Mouse (Mus musculus) urinary bladder, postnatal 14 days (tissue): ENCODE measurements around the gene Ola1.

Experiments
- DNase-seq: peaks from one replicate; pipeline ENCODE4 v3.0.0; 2021; ENCODE audit warnings: low spot score

Gene Ola1

GRCm38 (mm10) chr2:73063911-73064619 is 154.7 kb downstream of the Ola1 start:
- no peak for DNase-seq

DNA sequence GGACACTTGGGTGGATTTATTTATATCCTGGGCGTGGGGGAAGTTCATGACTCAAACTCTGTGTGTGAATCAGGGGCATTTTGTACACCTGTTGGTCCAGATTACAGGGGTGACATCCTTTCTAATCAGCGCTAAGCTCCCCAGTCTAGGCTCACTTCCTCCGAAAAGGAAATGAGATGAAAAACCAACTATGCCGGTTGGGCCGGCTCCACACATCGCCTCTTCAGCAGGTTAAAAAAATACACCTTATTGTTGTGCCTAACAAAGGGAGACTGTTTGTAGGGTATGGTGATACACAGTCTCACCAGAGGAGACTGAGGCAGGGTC is 158.5 kb downstream of the Ola1 start:
- peak; percentile 34 for DNase-seq

DNA sequence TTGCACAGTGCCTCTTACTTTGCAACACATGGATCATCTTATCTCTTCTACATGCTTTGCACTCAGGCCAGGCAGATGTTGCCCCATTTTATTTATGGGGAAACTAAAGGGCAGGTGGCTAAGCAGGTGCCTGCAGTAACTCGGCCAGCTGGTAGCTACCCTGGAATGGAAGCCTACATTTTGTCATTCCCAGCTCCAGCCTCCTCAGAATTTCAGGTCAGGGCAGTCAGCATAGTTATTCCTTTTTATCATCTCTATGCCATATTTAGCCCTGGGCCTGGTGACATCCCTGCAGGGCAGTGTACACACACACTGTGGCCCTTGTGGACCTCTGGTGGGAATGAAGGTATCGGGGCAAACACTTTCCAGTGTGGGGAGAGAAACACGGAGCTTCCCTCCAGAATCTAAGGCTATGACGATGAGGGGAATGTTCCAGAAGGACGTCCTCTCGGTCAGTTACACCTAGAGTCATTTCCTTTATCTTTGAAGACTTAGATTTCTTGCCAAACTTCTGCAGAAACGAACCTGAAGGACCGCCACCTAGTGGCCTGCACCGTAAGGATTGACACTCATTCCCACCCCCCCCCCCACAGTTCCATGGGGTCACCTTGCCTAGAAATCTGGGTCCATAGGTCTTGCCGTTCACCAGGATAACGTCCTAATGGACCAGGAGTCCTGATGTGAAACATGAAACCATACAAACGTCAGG is 159.0 kb downstream of the Ola1 start:
- peak; percentile 46 for DNase-seq

DNA sequence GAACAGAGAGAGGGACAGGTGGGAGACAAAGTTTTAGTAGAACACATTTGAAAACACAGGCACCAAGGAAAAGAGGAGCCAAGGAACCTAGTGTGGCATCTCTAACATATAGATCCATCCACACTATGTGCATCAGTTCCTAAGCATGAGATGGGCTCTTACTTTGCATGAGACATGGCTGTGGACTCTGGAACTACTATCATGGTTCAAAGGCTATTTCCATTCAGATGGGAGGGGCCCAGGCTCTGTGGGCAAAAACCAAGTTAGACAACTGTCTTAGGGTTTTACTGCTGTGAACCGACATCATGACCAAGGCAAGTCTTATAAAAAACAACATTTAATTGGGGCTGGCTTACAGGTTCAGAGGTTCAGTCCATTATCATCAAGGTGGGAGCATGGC is 160.4 kb downstream of the Ola1 start:
- no peak for DNase-seq

DNA sequence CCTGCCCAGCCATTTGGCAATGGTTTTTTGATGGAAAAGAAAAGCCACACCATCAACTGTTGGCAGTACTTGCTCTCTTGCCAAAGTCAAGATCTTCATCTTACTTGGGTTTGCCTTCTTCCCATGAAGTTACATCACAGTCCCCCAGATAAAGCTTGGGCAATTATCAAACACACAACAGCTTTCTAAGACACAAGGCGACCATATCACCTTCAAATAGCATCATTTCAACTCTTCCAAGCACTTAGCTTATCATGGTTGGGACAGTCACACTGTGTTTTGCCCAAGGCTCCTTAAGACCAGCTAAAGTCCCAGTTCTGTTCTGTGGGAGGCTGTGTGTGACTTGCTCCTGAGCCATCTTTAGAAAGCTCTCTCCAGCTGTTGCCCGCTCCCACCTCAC is 161.1 kb downstream of the Ola1 start:
- DNase-seq: no peak

GRCm38 (mm10) chr2:73056090-73056956 is 162.4 kb downstream of the Ola1 start:
- no peak for DNase-seq

GRCm38 (mm10) chr2:73053791-73054490 is 164.8 kb downstream of the Ola1 start:
- no peak for DNase-seq

DNA sequence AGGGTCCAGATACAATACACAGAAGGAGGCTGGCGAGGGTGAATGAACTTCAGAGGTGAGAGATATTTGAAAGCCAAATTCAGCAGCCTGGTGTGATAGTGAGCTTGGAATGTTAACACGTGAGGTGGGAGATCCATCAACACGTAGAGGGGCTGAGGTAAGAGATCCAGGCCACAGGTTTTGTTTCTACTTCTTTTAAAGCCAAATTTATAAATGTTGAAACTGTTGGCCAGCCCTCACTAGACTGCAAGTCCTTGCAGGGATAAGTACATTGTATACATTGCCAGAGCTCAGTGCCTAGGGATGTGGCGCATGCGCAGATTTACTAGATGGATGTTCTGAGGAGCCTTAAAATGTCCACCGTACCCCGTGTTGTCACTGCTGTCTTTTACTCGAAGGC is 168.3 kb downstream of the Ola1 start:
- DNase-seq: no peak

DNA sequence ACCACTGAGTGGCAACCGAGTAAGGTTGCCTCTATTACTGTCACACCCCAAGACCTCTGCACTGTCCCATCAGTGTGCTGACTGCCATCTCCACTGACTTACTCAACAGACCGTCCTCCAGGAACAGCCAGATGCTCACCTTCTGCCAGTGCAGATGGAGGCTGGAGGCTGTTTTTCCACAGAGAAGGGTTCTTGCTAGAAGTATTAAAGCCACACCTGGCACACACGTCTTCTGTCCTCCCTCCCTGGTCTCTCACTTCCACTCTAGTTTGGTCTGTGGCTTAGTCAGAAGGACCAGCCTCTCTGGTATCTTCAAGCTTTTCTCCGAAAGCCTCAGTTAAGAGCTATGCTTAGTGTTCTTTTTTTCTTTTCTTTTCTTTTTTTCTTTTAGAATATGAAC is 168.7 kb downstream of the Ola1 start:
- DNase-seq: no peak

- peak; percentile 18 for DNase-seq
These were observed 169.6 kb downstream of the Ola1 start for GRCm38 (mm10) chr2:73049001-73049684.

- DNase-seq: peak; percentile 74
These were observed 171.5 kb downstream of the Ola1 start for GRCm38 (mm10) chr2:73047061-73047741.

DNA sequence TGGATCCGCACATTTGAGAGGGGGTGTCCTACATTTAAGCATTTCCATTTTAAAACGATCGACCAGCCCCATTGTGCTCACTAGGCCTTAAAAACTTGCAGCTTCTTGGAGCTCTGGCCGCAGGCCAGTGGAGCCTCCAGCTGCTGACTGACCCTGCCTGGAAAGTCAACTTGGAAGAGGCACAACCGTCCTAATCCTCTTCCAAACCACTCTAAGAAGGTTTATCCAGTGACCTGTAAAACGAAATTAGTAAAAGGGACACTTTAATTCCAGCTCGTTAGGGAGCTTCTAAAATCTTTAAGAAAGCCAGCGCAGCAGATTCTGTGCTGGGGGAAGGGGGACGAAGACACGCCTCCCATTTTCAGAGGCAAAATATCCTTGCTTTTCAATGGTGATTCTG is 172.1 kb downstream of the Ola1 start:
- peak; percentile 72 for DNase-seq

DNA sequence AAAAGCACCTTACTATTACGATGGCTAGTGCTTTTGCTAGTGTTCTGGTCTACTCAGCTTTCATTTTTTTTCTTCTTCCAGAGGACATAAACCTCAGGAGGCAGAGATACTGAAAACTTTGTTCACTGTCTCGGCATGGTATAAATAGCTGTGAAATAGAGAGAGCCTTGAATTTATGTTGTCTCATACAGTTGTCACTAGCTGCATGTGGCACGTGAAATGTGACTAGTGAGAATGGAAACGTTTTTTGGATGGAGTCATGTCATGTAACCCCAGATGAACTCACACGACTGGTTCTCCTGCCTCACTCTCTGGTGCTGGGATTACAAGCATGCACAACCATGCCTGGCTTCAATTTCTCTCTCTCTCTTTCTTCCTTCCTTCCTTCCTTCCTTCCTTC is 173.2 kb downstream of the Ola1 start:
- DNase-seq: no peak
